Mouse (Mus musculus) adipocyte (in vitro differentiated cells): ENCODE measurements at regions not wholly inside any gene's neighbourhood (a gene's known extent, or its start where the extent isn't known, plus 50 kb on each side); places are given as distances from the start of the nearest gene placed in this dataset.

Experiments used
- DNase-seq: peaks from one replicate; pipeline ENCODE4 v3.0.0-alpha.2; 2016; ENCODE audit warnings: low spot score

- peak; percentile 36 for DNase-seq
Observed at GRCm38 (mm10) chr19:56102454-56103080, 184.4 kb upstream of the Habp2 start.

GRCm38 (mm10) chr19:56105073-56105451 lies 181.9 kb upstream of the Habp2 start:
- DNase-seq = no peak

GRCm38 (mm10) chr19:56105452-56106091 lies 181.4 kb upstream of the Habp2 start:
- no peak for DNase-seq

DNA sequence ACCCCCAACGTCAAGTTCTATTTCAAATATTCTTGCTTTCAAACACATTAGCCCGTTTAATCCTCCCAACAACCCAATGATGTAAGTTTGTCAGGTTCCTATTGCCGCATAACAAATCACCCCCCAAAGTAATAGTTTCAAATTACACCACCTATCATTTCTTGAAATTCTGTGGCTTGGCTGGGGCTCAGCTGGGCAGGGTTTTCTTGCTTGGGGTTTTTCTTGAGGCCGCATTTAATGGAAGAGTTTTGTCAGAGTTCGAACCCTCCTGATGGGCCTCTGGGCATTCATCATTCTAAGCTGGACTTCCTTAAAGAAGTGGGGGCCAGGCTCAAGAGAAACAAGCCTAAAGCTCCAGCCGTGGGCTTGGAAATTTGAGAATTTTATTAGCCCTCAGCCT lies 178.1 kb upstream of the Habp2 start:
- DNase-seq = no peak

DNA sequence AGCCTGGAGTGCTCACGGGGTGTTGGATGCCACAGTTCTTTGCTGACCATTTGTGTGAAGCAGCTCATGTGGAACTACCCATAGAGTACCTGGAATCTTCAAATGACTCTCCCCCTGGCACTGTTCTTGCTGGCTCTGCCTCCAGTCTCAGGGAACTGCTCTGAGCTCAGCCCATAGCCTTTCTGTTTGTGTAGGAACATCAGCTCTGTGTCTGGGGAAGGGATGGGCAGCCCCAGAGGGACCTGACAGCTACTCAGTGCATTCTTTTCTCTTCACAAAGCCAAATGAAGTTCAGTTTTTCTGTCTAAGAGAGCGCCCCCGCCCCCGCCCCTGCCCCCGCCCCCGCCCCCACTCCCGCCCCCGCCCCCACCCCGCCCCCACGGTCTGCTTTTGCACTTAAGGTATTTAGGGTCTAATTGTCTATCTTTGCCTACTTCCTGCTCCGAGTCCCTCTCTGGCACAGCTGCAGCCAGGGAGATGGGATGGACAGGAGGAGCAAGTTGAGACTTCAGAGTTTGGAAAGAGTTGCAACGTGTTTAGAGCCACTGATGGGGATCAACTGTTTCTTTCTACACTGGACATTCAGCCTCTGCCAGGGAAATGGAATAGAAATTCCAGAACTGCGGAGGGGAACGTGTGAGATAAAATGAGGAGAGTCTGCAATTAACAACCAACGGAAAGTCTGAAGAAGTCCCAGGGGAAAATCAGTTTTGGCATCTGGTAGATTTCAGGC lies 171.2 kb upstream of the Habp2 start:
- DNase-seq = peak; percentile 41

- peak; percentile 52 for DNase-seq
Observed at GRCm38 (mm10) chr19:56116285-56116680, 170.7 kb upstream of the Habp2 start.

DNA sequence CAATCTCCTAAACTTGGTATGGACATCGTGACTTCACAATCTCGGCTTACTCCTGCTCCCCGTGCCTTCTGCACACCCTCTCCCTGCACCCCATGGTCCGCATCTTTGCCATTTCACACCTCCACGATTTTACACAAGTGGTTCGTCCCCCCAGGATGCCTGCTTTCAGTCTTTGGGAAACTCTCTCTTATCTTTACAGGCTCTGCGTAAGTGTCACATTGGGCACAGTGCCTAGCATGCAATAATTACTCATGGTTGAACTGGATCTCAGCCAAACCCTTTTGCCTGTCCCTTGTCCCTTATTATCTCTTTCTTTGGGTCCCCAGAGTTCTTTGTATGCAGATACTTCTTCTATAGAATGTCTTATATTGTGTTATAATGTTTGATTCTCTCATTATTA lies 166.2 kb upstream of the Habp2 start:
- DNase-seq = no peak

- DNase-seq = no peak
Observed at GRCm38 (mm10) chr19:56122186-56122585, 164.8 kb upstream of the Habp2 start.

DNA sequence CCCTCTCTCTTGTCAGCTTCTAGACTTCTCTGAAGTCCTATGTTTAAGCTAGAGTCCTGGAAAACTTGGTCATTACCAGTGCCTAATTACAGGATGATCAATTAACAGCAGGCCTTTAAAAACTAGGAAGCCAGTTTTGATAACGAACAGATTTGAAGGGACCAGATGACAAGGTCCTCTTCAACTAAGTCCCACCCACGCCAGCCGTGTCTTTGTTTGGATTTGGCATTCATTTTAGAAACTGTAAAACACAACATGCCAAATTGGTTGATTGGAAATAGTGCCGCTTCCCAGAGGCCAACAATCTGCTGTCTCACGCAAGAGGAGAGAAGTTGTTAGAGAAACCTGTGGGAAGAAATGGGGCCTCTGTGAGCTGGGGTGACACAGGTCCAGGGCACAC lies 155.4 kb upstream of the Habp2 start:
- DNase-seq = no peak

DNA sequence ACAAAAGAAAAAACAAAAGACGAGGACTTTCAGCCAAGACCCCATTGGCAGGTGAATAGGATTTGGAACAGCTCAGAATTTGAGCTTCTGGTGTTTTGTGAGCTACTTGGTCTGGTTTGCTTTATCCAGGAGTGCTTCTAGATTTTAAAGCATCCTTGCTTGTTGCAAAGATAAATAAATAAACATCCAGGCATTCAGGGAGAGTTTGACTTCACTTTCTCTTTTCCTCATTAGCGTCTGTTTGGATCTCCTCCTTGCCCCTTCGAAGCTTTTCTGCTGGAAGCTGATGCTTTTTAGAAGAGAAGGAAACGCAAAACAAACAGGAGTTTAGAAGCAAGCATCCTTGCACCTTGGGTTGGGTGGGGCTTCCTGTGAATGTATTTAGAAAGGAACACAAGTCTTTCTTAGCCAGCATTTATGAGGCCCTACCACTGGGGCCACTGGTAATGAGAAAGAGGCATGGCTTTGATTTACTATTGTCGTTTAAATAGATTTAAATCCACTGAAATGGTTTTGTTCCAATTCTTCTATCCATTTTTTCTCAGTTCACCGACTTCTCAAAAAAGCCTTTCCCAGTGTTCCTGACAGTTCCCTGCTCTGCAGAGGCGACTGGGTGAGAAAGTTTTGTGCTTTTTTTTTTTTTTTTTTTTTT lies 153.9 kb upstream of the Habp2 start:
- DNase-seq = no peak

DNA sequence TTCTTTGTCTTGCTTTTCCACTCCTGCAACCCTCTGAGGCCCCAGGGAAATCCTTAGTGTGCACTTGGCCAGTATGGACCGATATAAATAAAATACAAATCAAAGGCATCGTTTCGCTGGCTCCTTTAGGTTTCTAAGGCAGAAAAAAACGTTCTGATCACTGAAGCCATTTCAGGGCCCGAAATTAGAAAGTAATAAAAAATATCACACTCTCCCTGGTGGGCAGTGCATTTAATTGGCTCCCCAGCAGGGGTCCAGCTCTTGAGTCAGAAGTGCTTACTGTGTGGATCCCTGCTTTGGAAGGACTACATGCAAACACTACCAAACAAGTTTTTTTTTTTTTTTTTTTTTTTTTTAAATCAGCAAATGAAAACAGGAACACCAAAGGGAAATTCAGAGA lies 153.4 kb upstream of the Habp2 start:
- peak; percentile 61 for DNase-seq

- peak; percentile 90 for DNase-seq
Observed at GRCm38 (mm10) chr19:56134081-56134818, 152.7 kb upstream of the Habp2 start.

- DNase-seq = peak; percentile 100
Observed at GRCm38 (mm10) chr19:56135306-56135928, 151.5 kb upstream of the Habp2 start.

- no peak for DNase-seq
Observed at GRCm38 (mm10) chr19:56140540-56140939, 146.4 kb upstream of the Habp2 start.

- peak; percentile 71 for DNase-seq
Observed at GRCm38 (mm10) chr19:56144221-56144620, 142.7 kb upstream of the Habp2 start.

DNA sequence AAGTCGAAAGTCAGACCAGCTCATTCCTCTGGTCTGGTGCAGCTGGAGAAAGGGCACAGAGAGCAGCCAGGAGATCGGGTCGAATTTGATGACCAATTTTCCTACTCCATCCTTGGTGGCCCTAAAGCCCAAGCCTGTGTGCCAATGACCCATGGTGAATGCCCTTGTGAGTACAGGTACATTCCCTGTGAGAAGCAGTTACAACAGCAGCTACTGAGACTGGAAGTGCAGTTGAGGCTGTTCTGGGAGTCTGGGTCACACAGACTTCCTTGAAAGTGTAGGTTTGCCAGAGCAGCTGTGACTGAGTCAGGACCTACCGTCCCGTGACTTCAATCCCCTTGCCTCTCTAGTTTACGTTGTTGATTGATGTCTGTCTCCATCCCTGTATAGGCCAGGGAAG lies 129.8 kb upstream of the Habp2 start:
- no peak for DNase-seq

- DNase-seq = peak; percentile 87
Observed at GRCm38 (mm10) chr19:56162156-56162555, 124.8 kb upstream of the Habp2 start.

DNA sequence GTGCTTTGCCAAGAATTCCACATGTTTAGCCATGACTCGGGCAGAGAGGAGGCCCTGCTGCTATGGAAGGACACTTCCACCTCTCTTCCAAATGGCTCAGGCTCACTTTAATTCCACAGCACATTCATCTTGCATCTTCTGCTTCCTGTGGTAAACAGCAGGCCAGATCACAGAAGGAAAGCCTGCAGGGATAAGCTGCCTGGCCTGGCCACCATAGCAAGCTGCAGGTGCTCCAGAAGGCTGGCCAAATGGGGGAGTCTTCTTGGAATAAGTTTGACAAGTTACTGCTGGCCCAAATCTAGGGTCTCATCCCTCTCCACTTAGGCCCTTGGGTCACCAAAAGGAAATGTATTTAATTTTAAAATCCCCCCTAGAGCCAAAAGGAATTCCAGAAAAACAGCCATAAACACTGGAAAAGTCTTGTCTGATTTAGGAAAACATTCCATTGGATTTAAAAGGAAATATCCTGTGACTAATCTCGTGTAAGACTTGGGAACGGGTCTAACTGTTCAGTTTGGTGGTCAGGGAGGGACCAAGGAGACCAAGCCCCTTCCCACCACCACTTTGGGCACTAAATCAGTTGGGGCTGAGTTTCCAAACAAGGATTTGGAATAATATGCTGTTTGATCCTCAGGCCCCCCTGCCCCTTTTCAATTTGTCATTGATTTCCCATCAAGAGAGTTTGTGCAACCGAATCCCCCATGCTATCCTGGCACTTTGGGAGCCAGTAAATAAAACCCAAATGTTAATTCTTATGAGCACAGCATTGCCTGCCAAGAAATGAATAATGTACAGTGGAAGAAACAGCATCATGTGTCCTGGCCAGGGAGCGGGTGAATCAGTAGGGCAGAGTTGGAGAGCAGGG lies 117.6 kb upstream of the Habp2 start:
- peak; percentile 94 for DNase-seq

DNA sequence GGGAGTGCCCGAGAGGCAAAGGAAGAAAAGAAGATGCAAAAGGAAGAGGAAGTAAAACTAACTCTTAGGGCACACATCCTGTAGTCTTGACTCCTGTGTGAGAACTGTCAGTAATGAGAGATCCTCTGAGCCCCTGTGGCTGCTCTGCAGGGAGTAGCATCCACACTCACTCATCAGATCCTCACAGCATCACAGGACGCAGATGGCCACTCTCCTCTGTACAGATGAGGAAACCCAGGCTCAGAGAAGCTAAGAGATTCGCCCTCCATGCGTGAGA lies 117.0 kb upstream of the Habp2 start:
- no peak for DNase-seq

DNA sequence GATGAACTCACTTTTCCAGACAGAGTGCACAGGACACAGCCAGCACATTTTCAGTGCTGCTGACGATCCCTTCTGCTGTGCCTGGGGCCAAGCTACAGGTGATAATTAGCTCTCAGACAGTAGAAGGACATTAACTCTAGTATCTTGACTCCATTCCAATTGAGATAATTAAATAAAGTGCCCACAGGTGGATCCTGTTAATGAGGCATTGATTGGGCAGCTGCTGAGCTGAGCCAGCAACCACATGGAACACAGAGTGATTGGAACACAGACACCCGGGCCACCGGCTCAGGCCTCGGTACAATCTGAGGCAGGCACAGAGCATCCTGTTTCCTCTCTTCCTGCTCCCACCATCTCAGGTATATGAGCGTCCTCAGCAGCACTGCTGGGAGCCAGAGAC lies 114.5 kb upstream of the Habp2 start:
- DNase-seq = no peak

DNA sequence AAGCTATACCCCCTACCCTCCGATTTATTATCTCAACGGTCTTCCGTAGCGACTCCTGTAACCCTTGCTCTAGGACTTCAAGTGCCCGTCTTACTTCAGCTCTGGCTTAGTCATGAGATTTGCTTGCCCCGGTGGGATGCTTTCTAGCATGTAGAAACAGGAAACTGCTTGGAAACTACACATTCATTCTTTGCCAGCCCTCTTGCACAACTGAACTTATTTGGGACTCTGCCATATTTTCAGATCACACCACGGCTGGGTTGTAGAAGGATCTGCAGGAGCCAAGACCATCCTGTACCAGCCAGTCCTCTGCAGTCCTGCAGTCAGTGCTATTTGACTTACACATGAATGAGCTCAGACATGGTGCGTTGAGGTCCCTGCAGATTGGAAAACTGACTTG lies 110.9 kb upstream of the Habp2 start:
- DNase-seq = peak; percentile 94
